Mouse (Mus musculus) CH12.LX (cell line): ENCODE results near the gene Mex3d.

ENCODE experiments used
- CTCF ChIP-seq, 2 experiments: IDR thresholded peaks in 1 of 2; conservative IDR thresholded peaks in 1 of 2; 2 replicates each; pipeline ENCODE4 v1.5.1; 2011 to 2012; ENCODE audit warnings: low read depth in 2 of 2, low read length in 2 of 2, improper control_type of control experiment in 1 of 2, inconsistent platforms in 1 of 2, mild to moderate bottlenecking in 1 of 2, moderate library complexity in 1 of 2
- MEF2A ChIP-seq: IDR thresholded peaks from 2 replicates; pipeline ENCODE4 v1.6.1; 2014; ENCODE audit warnings: low read depth, mild to moderate bottlenecking, inconsistent platforms, low read length, improper control_type of control experiment, borderline replicate concordance
- MYC ChIP-seq: IDR thresholded peaks from 2 replicates; pipeline ENCODE4 v1.6.1; 2011; ENCODE audit warnings: low read depth, mild to moderate bottlenecking, improper control_type of control experiment, low read length
- SMC3 ChIP-seq: IDR thresholded peaks from 2 replicates; pipeline ENCODE4 v1.6.1; 2011; ENCODE audit warnings: low read depth, low read length, improper control_type of control experiment
- ZNF384 ChIP-seq: IDR thresholded peaks from 2 replicates; pipeline ENCODE4 v1.6.1; 2012; ENCODE audit warnings: low read depth, low read length, improper control_type of control experiment, inconsistent platforms

GRCm38 (mm10) chr10:80357994-80358639, 29.3 kb downstream of the Mex3d start:
- no peak for TF ChIP-seq CTCF (conservative IDR thresholded peaks at IDR 0.05 in 1 of 2, IDR thresholded peaks at IDR 0.05 in 1 of 2; ENCODE audit: low read depth in 2 of 2, low read length in 2 of 2)
- no peak for TF ChIP-seq ZNF384
- no peak for TF ChIP-seq MEF2A
- no peak for TF ChIP-seq MYC
- no peak for TF ChIP-seq SMC3
